Mouse (Mus musculus) forebrain, embryonic 15.5 days (tissue): ENCODE measurements around the gene Asb16. TPM values are rescaled to one million over a fixed set of nuclear protein-coding genes. Genes with fewer than 3 reads are reported as not detected.

ENCODE experiments used
- ATAC-seq: fragments of 200-750 bp; cut with Nextera tagmentation; replicated peaks from 2 replicates; pipeline ENCODE4 v1.8.0; 2017; ENCODE audit warnings: mild to moderate bottlenecking, moderate TSS enrichment, moderate library complexity
- H3K27ac ChIP-seq: fragments of 300-500 bp; sonication (generic); replicated peaks from 2 replicates; pipeline ENCODE4 v1.5.1; 2015; ENCODE audit warnings: mild to moderate bottlenecking, inconsistent platforms
- H3K27me3 ChIP-seq: fragments of 300-500 bp; sonication (generic); 2 replicates; pipeline ENCODE4 v1.6.1; 2015; ENCODE audit warnings: inconsistent platforms
- H3K36me3 ChIP-seq: fragments of 300-500 bp; sonication (generic); 2 replicates; pipeline ENCODE4 v1.6.1; 2015; ENCODE audit warnings: mild to moderate bottlenecking, inconsistent platforms
- H3K4me1 ChIP-seq: fragments of 300-500 bp; sonication (generic); 2 replicates; pipeline ENCODE4 v1.6.1; 2015; ENCODE audit warnings: inconsistent platforms
- H3K4me2 ChIP-seq: fragments of 300-500 bp; sonication (generic); replicated peaks from 2 replicates; pipeline ENCODE4 v1.6.1; 2015; ENCODE audit warnings: mild to moderate bottlenecking, inconsistent platforms
- H3K4me3 ChIP-seq: fragments of 300-500 bp; sonication (generic); 2 replicates; pipeline ENCODE4 v1.5.1; 2015; ENCODE audit warnings: mild to moderate bottlenecking, inconsistent platforms
- H3K9ac ChIP-seq: fragments of 300-500 bp; sonication (generic); replicated peaks from 2 replicates; pipeline ENCODE4 v1.6.1; 2015; ENCODE audit warnings: mild to moderate bottlenecking, inconsistent platforms
- H3K9me3 ChIP-seq: fragments of 300-500 bp; sonication (generic); 2 replicates; pipeline ENCODE4 v1.6.1; 2016; ENCODE audit warnings: inconsistent platforms
- WGBS: fragments of 180-500 bp; shearing (Covaris S2); methylation state at CpG from one replicate; pipeline ENCODE4 v1.1.7; 2015; ENCODE audit warnings: mixed read lengths; 5-methylcytosine and 5-hydroxymethylcytosine counted together
- polyA plus RNA-seq: library from polyadenylated mRNA; unstranded; fragments of >200 nt; fragmentation: Nextera tagmentation; extraction: Ambion mirVana; gene quantifications from 2 replicates; pipeline ENCODE4 v1.2.1, GENCODE M21; 2015

Gene Asb16
- polyA plus RNA-seq, 1 experiment from 2014 or later: not detected

GRCm38 (mm10) chr11:102291051-102291535, 22.6 kb downstream of the Asb16 start:
- Histone ChIP-seq H3K9me3 (no peaks in the 10 kb centered on the region), H3K27ac (no peak overlapping the region), H3K9ac (no peak overlapping the region), H3K4me2 (no peak overlapping the region), H3K27me3 (no peaks in the 10 kb centered on the region), H3K36me3 (peaks cover 62% of the 10 kb centered on the region), H3K4me1 (peaks cover 28% of the 10 kb centered on the region), H3K4me3 (no peak overlapping the region)
- no peak for ATAC-seq
- WGBS: 87% methylated on average over 11 of the region's 11 CpGs

- 94% methylated on average over 13 of the region's 13 CpGs for WGBS
- Histone ChIP-seq H3K36me3 (peaks cover 44% of the 10 kb centered on the region), H3K4me1 (peaks cover 28% of the 10 kb centered on the region), H3K9ac (no peak overlapping the region), H3K27ac (no peak overlapping the region), H3K4me2 (no peak overlapping the region), H3K4me3 (no peak overlapping the region), H3K27me3 (no peaks in the 10 kb centered on the region), H3K9me3 (no peaks in the 10 kb centered on the region)
- no peak for ATAC-seq
Observed at GRCm38 (mm10) chr11:102293971-102294370, 25.4 kb downstream of the Asb16 start.

- Histone ChIP-seq H3K4me2 (peak overlapping the region; percentile 80), H3K4me1 (peaks cover 28% of the 10 kb centered on the region), H3K4me3 (peak overlapping the region; percentile 94), H3K36me3 (peaks cover 42% of the 10 kb centered on the region), H3K27me3 (no peaks in the 10 kb centered on the region), H3K9me3 (no peaks in the 10 kb centered on the region), H3K9ac (peak overlapping the region; percentile 90; the same call in 1 of the 2 replicates), H3K27ac (peak overlapping the region; percentile 98; the same call in 1 of the 2 replicates)
- no peak for ATAC-seq
- 81% methylated on average over 5 of the region's 5 CpGs for WGBS
Observed at GRCm38 (mm10) chr11:102294416-102294815, 25.9 kb downstream of the Asb16 start.

- peak overlapping the region; percentile 90 for H3K9ac ChIP-seq
- H3K27ac ChIP-seq: peak overlapping the region; percentile 98
- WGBS: 52% methylated on average over 12 of the region's 12 CpGs
- H3K4me3 ChIP-seq: peak overlapping the region; percentile 94
- no peaks in the 10 kb centered on the region for H3K9me3 ChIP-seq
- peaks cover 28% of the 10 kb centered on the region for H3K4me1 ChIP-seq
- ATAC-seq: 0 out of 2 replicates have a peak, but pooled peaks have one; percentile 0
- no peaks in the 10 kb centered on the region for H3K27me3 ChIP-seq
- H3K36me3 ChIP-seq: peaks cover 41% of the 10 kb centered on the region
- H3K4me2 ChIP-seq: peak overlapping the region; percentile 80
Observed at GRCm38 (mm10) chr11:102294887-102295597, 26.5 kb downstream of the Asb16 start.

GRCm38 (mm10) chr11:102295598-102296471, 27.3 kb downstream of the Asb16 start:
- WGBS: under 1% methylated on average over 46 of the region's 73 CpGs
- peak overlapping the region; percentile 80 for H3K4me2 ChIP-seq
- peak overlapping the region; percentile 94 for H3K4me3 ChIP-seq
- no peaks in the 10 kb centered on the region for H3K9me3 ChIP-seq
- H3K27me3 ChIP-seq: no peaks in the 10 kb centered on the region
- peak overlapping the region; percentile 98 for H3K27ac ChIP-seq
- H3K36me3 ChIP-seq: peaks cover 33% of the 10 kb centered on the region
- peak overlapping the region; percentile 90 for H3K9ac ChIP-seq
- H3K4me1 ChIP-seq: peaks cover 28% of the 10 kb centered on the region
- ATAC-seq: peak; percentile 36

- Histone ChIP-seq H3K9me3 (no peaks in the 10 kb centered on the region), H3K27me3 (no peaks in the 10 kb centered on the region), H3K4me2 (peak within 1 kb of the TSS; percentile 80), H3K9ac (peak within 1 kb of the TSS; percentile 90), H3K4me1 (peaks cover 28% of the 10 kb centered on the region), H3K4me3 (peak within 1 kb of the TSS; percentile 94), H3K36me3 (peaks cover 24% of the 10 kb centered on the region), H3K27ac (peak within 1 kb of the TSS; percentile 98)
- ATAC-seq: peak; percentile 94
- WGBS: 1% methylated on average over 76 of the region's 125 CpGs
Observed at GRCm38 (mm10) chr11:102296491-102297472, 28.2 kb downstream of the Asb16 start, which contains the start of gene Atxn7l3. Gene Atxn7l3 (minus strand): TSS chr11:102296631.

- no peaks in the 10 kb centered on the region for H3K27me3 ChIP-seq
- peak overlapping the region; percentile 94 for H3K4me3 ChIP-seq
- H3K36me3 ChIP-seq: peaks cover 13% of the 10 kb centered on the region
- H3K27ac ChIP-seq: peak overlapping the region; percentile 98
- no peaks in the 10 kb centered on the region for H3K9me3 ChIP-seq
- H3K4me1 ChIP-seq: peaks cover 28% of the 10 kb centered on the region
- WGBS: 28% methylated on average over 27 of the region's 27 CpGs
- ATAC-seq: no peak; the same call in 1 of the 2 replicates
- H3K9ac ChIP-seq: peak overlapping the region; percentile 67
- H3K4me2 ChIP-seq: peak overlapping the region; percentile 80
Observed at GRCm38 (mm10) chr11:102297577-102298556, 29.3 kb downstream of the Asb16 start.

- peaks cover 16% of the 10 kb centered on the region for H3K4me1 ChIP-seq
- no peak for ATAC-seq
- H3K27ac ChIP-seq: no peak overlapping the region
- no peaks in the 10 kb centered on the region for H3K36me3 ChIP-seq
- H3K4me2 ChIP-seq: no peak overlapping the region
- no peaks in the 10 kb centered on the region for H3K27me3 ChIP-seq
- WGBS: 0% methylated on average over 1 of the region's 1 CpGs
- H3K9me3 ChIP-seq: no peaks in the 10 kb centered on the region
- no peak overlapping the region for H3K4me3 ChIP-seq
- no peak overlapping the region for H3K9ac ChIP-seq
Observed at GRCm38 (mm10) chr11:102299839-102300238, 31.3 kb downstream of the Asb16 start.

- Histone ChIP-seq H3K9me3 (no peaks in the 10 kb centered on the region), H3K4me3 (no peak overlapping the region), H3K27me3 (no peaks in the 10 kb centered on the region), H3K36me3 (peaks cover 23% of the 10 kb centered on the region), H3K4me1 (peaks cover 5% of the 10 kb centered on the region), H3K4me2 (no peak overlapping the region), H3K9ac (no peak overlapping the region), H3K27ac (no peak overlapping the region)
- ATAC-seq: no peak
- WGBS: 40% methylated on average over 2 of the region's 2 CpGs
Observed at GRCm38 (mm10) chr11:102304141-102304540, 35.6 kb downstream of the Asb16 start.

GRCm38 (mm10) chr11:102305359-102305758, 36.8 kb downstream of the Asb16 start:
- Histone ChIP-seq H3K4me3 (no peak overlapping the region), H3K4me2 (no peak overlapping the region), H3K9me3 (no peaks in the 10 kb centered on the region), H3K4me1 (peaks cover 15% of the 10 kb centered on the region), H3K27ac (no peak overlapping the region), H3K27me3 (no peaks in the 10 kb centered on the region), H3K36me3 (peaks cover 35% of the 10 kb centered on the region), H3K9ac (no peak overlapping the region)
- ATAC-seq: no peak
- 48% methylated on average over 3 of the region's 3 CpGs for WGBS
